27 mouse cellular contexts compared by ENCODE assay signal in genomic region chr7:54622436-54622835, GRCm38 (mm10).
"Had no signal": no experiment of that assay in that cellular context is flagged by ENCODE, and none has a peak within 500 bp of the region (broad histone marks: within the 10 kb centered on the region; RNA-seq: fewer than 3 reads in every experiment).

No protein-coding gene starts in this region.

- H3K4me3 ChIP-seq: gastrocnemius, adult 2 months; heart, embryonic 13.5 days; heart, embryonic 15.5 days; hindbrain, embryonic 12.5 days; kidney, embryonic 15.5 days; limb, embryonic 13.5 days; limb, embryonic 15.5 days; liver, embryonic 12.5 days had no signal

- H3K9me3 ChIP-seq: heart, embryonic 13.5 days; heart, embryonic 15.5 days; hindbrain, embryonic 12.5 days; kidney, embryonic 15.5 days; limb, embryonic 13.5 days; limb, embryonic 15.5 days; liver, embryonic 12.5 days had no signal

- H3K36me3 ChIP-seq: heart, embryonic 13.5 days; heart, embryonic 15.5 days; hindbrain, embryonic 12.5 days; kidney, embryonic 15.5 days; limb, embryonic 13.5 days; limb, embryonic 15.5 days; liver, embryonic 12.5 days had no signal

- H3K4me2 ChIP-seq: heart, embryonic 11.5 days; heart, embryonic 13.5 days; heart, embryonic 15.5 days; hindbrain, embryonic 12.5 days; hindbrain, embryonic 14.5 days; kidney, embryonic 15.5 days; limb, embryonic 13.5 days; limb, embryonic 15.5 days; liver, embryonic 12.5 days had no signal

- DNase-seq: gastrocnemius, adult 2 months; gastrocnemius, postnatal 10 days; gastrocnemius, postnatal 25 days; heart, adult 18-20 months; heart, postnatal 14 days; heart, postnatal 36 days; kidney, adult 11 months; kidney, adult 2 months; kidney, adult 9 months; kidney, postnatal 14 days; kidney, postnatal 36 days; layer of hippocampus, adult 9-11 months; layer of hippocampus, postnatal 36 days; lung, adult 18-20 months had no signal

- H3K4me1 ChIP-seq: heart, embryonic 13.5 days; heart, embryonic 15.5 days; hindbrain, embryonic 12.5 days; kidney, embryonic 15.5 days; limb, embryonic 13.5 days; limb, embryonic 15.5 days; liver, embryonic 12.5 days had no signal

- H3K27ac ChIP-seq: gastrocnemius, adult 2 months; heart, embryonic 13.5 days; heart, embryonic 15.5 days; hindbrain, embryonic 12.5 days; hindbrain, embryonic 14.5 days; kidney, embryonic 15.5 days; kidney, postnatal 0 days; limb, embryonic 13.5 days; limb, embryonic 15.5 days; liver, embryonic 12.5 days; liver, embryonic 14.5 days had no signal

- H3K27me3 ChIP-seq: heart, embryonic 13.5 days; heart, embryonic 15.5 days; hindbrain, embryonic 12.5 days; kidney, embryonic 15.5 days; limb, embryonic 13.5 days; limb, embryonic 15.5 days; liver, embryonic 12.5 days had no signal

- ATAC-seq: hindbrain, embryonic 16.5 days; intestine, embryonic 16.5 days; liver, embryonic 12.5 days had no signal

- H3K9ac ChIP-seq: heart, embryonic 13.5 days; heart, embryonic 15.5 days; hindbrain, embryonic 12.5 days; hindbrain, embryonic 14.5 days; kidney, embryonic 15.5 days; limb, embryonic 13.5 days; limb, embryonic 15.5 days; liver, embryonic 12.5 days; liver, embryonic 14.5 days had no signal
